Mouse (Mus musculus) heart, embryonic 11.5 days (tissue): Measurements from ENCODE around the gene Hivep1. TPM values are rescaled to one million over a fixed set of nuclear protein-coding genes. Genes with fewer than 3 reads are reported as not detected.

Experiments used
- ATAC-seq: fragments of 200-750 bp; cut with Nextera tagmentation; replicated peaks from 2 replicates; pipeline ENCODE4 v1.8.0; 2017; ENCODE audit warnings: moderate library complexity; ENCODE audit not compliant: insufficient number of reproducible peaks, low FRiP score, low TSS enrichment
- H3K27ac ChIP-seq: fragments of 300-500 bp; sonication (generic); 2 replicates; pipeline ENCODE4 v1.5.1; 2014; ENCODE audit warnings: mild to moderate bottlenecking, low read depth, low read length
- H3K27me3 ChIP-seq: fragments of 300-500 bp; sonication (generic); 2 replicates; pipeline ENCODE4 v1.6.1; 2014; ENCODE audit warnings: mild to moderate bottlenecking, low read length, mixed read lengths; ENCODE audit not compliant: control insufficient read depth, insufficient read depth
- H3K36me3 ChIP-seq: fragments of 300-500 bp; sonication (generic); 2 replicates; pipeline ENCODE4 v1.6.1; 2014; ENCODE audit warnings: mild to moderate bottlenecking, low read length, moderate library complexity, mixed read lengths; ENCODE audit not compliant: control insufficient read depth, insufficient read depth
- H3K4me1 ChIP-seq: fragments of 300-500 bp; sonication (generic); 2 replicates; pipeline ENCODE4 v1.6.1; 2014; ENCODE audit warnings: low read length; ENCODE audit not compliant: control insufficient read depth, insufficient read depth
- H3K4me2 ChIP-seq: fragments of 300-500 bp; sonication (generic); 2 replicates; pipeline ENCODE4 v1.6.1; 2014; ENCODE audit warnings: mild to moderate bottlenecking, moderate library complexity
- H3K4me3 ChIP-seq: fragments of 300-500 bp; sonication (generic); 2 replicates; pipeline ENCODE4 v1.5.1; 2014; ENCODE audit warnings: low read depth, low read length
- H3K9ac ChIP-seq: fragments of 300-500 bp; sonication (generic); 2 replicates; pipeline ENCODE4 v1.6.1; 2014; ENCODE audit warnings: mild to moderate bottlenecking, low read depth, low read length, moderate library complexity
- H3K9me3 ChIP-seq: fragments of 300-500 bp; sonication (generic); replicated peaks from 2 replicates; pipeline ENCODE4 v1.6.1; 2016; ENCODE audit warnings: low read length; ENCODE audit not compliant: control insufficient read depth
- WGBS: fragments of 180-500 bp; shearing (Covaris S2); extraction: QIAGEN DNeasy Blood & Tissue Kit; methylation state at CpG from one replicate; pipeline ENCODE4 v1.1.7; 2014; ENCODE audit not compliant: insufficient replicate concordance; 5-methylcytosine and 5-hydroxymethylcytosine counted together
- polyA plus RNA-seq: library from polyadenylated mRNA; unstranded; fragments of >200 nt; fragmentation: Nextera tagmentation; extraction: Ambion mirVana; gene quantifications from 2 replicates; pipeline ENCODE4 v1.2.1, GENCODE M21; 2014

Gene Hivep1
- polyA plus RNA-seq, 1 experiment from 2014 or later: 11.4 TPM

- Histone ChIP-seq H3K4me3 (no peak overlapping the region), H3K27ac (0 out of 2 replicates have a peak overlapping the region, but pooled peaks have one; percentile 29), H3K4me2 (no peak overlapping the region), H3K27me3 (no peaks in the 10 kb centered on the region), H3K9me3 (no peaks in the 10 kb centered on the region), H3K36me3 (no peaks in the 10 kb centered on the region), H3K4me1 (peaks cover 15% of the 10 kb centered on the region), H3K9ac (no peak overlapping the region)
- ATAC-seq: no peak
- 79% methylated on average over 6 of the region's 6 CpGs for WGBS
These were observed 60.2 kb downstream of the Hivep1 start for GRCm38 (mm10) chr13:42112071-42112470.

GRCm38 (mm10) chr13:42112748-42113147, 60.9 kb downstream of the Hivep1 start:
- Histone ChIP-seq H3K9me3 (no peaks in the 10 kb centered on the region), H3K27ac (no peak overlapping the region), H3K4me1 (peaks cover 15% of the 10 kb centered on the region), H3K9ac (no peak overlapping the region), H3K27me3 (no peaks in the 10 kb centered on the region), H3K4me2 (no peak overlapping the region), H3K4me3 (no peak overlapping the region), H3K36me3 (no peaks in the 10 kb centered on the region)
- WGBS: 69% methylated on average over 5 of the region's 5 CpGs
- ATAC-seq: no peak

- Histone ChIP-seq H3K4me1 (peaks cover 9% of the 10 kb centered on the region; the same call in 1 of the 2 replicates), H3K9ac (no peak overlapping the region), H3K4me2 (no peak overlapping the region), H3K36me3 (no peaks in the 10 kb centered on the region), H3K27me3 (no peaks in the 10 kb centered on the region), H3K27ac (no peak overlapping the region), H3K4me3 (no peak overlapping the region), H3K9me3 (no peaks in the 10 kb centered on the region)
- no peak for ATAC-seq
- WGBS: 85% methylated on average over 7 of the region's 7 CpGs
These were observed 61.8 kb downstream of the Hivep1 start for GRCm38 (mm10) chr13:42113601-42114000.

- 80% methylated on average over 6 of the region's 6 CpGs for WGBS
- Histone ChIP-seq H3K4me3 (no peak overlapping the region), H3K27me3 (no peaks in the 10 kb centered on the region), H3K9me3 (no peaks in the 10 kb centered on the region), H3K27ac (no peak overlapping the region), H3K9ac (no peak overlapping the region), H3K4me1 (peaks cover 14% of the 10 kb centered on the region), H3K4me2 (no peak overlapping the region), H3K36me3 (no peaks in the 10 kb centered on the region)
- no peak for ATAC-seq
These were observed 64.5 kb downstream of the Hivep1 start for GRCm38 (mm10) chr13:42116301-42116700.

- H3K4me1 ChIP-seq: peaks cover 10% of the 10 kb centered on the region; the same call in 1 of the 2 replicates
- H3K27me3 ChIP-seq: no peaks in the 10 kb centered on the region
- no peak overlapping the region for H3K27ac ChIP-seq
- WGBS: 88% methylated on average over 2 of the region's 2 CpGs
- H3K4me3 ChIP-seq: no peak overlapping the region
- H3K9me3 ChIP-seq: no peaks in the 10 kb centered on the region
- no peak overlapping the region for H3K4me2 ChIP-seq
- H3K9ac ChIP-seq: no peak overlapping the region
- ATAC-seq: no peak
- no peaks in the 10 kb centered on the region for H3K36me3 ChIP-seq
These were observed 67.2 kb downstream of the Hivep1 start for GRCm38 (mm10) chr13:42119062-42119461.

- no peak overlapping the region for H3K9ac ChIP-seq
- no peaks in the 10 kb centered on the region for H3K27me3 ChIP-seq
- no peak overlapping the region for H3K4me2 ChIP-seq
- H3K4me1 ChIP-seq: peaks cover 6% of the 10 kb centered on the region; the same call in 1 of the 2 replicates
- H3K9me3 ChIP-seq: no peaks in the 10 kb centered on the region
- no peaks in the 10 kb centered on the region for H3K36me3 ChIP-seq
- ATAC-seq: no peak
- 66% methylated on average over 5 of the region's 5 CpGs for WGBS
- H3K27ac ChIP-seq: no peak overlapping the region
- no peak overlapping the region for H3K4me3 ChIP-seq
These were observed 69.4 kb downstream of the Hivep1 start for GRCm38 (mm10) chr13:42121106-42121776.

- Histone ChIP-seq H3K4me2 (no peak overlapping the region), H3K36me3 (no peaks in the 10 kb centered on the region), H3K27me3 (no peaks in the 10 kb centered on the region), H3K9ac (no peak overlapping the region), H3K27ac (no peak overlapping the region), H3K4me1 (peaks cover 6% of the 10 kb centered on the region; the same call in 1 of the 2 replicates), H3K9me3 (no peaks in the 10 kb centered on the region), H3K4me3 (no peak overlapping the region)
- ATAC-seq: no peak
- whole genome bisulfite sequencing: 83% methylated on average over 5 of the region's 5 CpGs
These were observed 70.2 kb downstream of the Hivep1 start for GRCm38 (mm10) chr13:42121777-42122682.

GRCm38 (mm10) chr13:42144627-42145026, 92.8 kb downstream of the Hivep1 start:
- WGBS: 57% methylated on average over 3 of the region's 3 CpGs
- Histone ChIP-seq H3K36me3 (no peaks in the 10 kb centered on the region), H3K4me2 (no peak overlapping the region), H3K27me3 (no peaks in the 10 kb centered on the region), H3K4me3 (no peak overlapping the region), H3K9ac (no peak overlapping the region), H3K4me1 (peaks cover 11% of the 10 kb centered on the region), H3K9me3 (no peaks in the 10 kb centered on the region), H3K27ac (no peak overlapping the region)
- no peak for ATAC-seq
